Mouse (Mus musculus): ENCODE data around the gene Cacnb4. TPM values are rescaled to one million over a fixed set of nuclear protein-coding genes. Genes with fewer than 3 reads are reported as not detected.

Gene Cacnb4
- polyA plus RNA-seq, 1 experiment from 2014 or later = 0.52 TPM

DNA sequence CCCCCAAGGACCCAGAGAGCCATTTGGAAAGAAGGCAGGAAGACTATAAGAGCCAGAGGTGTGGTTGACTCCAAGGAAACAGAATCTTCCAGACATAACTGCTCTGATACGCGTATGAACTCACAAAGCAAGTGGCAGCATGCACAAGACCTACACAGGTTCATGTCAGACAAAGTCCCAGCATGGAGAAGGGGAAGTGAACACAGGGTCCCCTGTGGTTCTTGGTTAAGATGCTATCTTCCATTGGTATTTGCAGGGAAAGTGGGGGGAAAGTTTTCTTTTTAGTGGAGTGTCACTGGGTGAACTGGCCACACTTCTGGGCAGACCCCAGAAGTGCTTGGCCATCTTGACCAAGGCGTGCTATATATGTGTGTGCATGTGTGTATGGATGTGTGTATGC, 128.2 kb downstream of the Cacnb4 start:
- H3K4me1 ChIP-seq = no peaks in the 10 kb centered on the region
- DNase-seq (ENCODE audit: low spot score) = no peak
- H3K4me3 ChIP-seq = no peak overlapping the region
- no peaks in the 10 kb centered on the region for H3K36me3 ChIP-seq (replicated peaks)
- no peaks in the 10 kb centered on the region for H3K27me3 ChIP-seq (replicated peaks; ENCODE audit: low read depth, poor library complexity, severe bottlenecking)
- no peak overlapping the region for H3K27ac ChIP-seq (replicated peaks)
- H3K9me3 ChIP-seq = no peaks in the 10 kb centered on the region
- WGBS = 93% methylated on average over 3 of the region's 3 CpGs

- WGBS = 90% methylated on average over 11 of the region's 11 CpGs
- Histone ChIP-seq H3K27ac (replicated peaks) (no peak overlapping the region), H3K4me1 (no peaks in the 10 kb centered on the region), H3K27me3 (replicated peaks; ENCODE audit: low read depth, poor library complexity, severe bottlenecking) (no peaks in the 10 kb centered on the region), H3K36me3 (replicated peaks) (no peaks in the 10 kb centered on the region), H3K9me3 (no peaks in the 10 kb centered on the region), H3K4me3 (no peak overlapping the region)
- no peak for DNase-seq (ENCODE audit: low spot score)
These were observed 129.3 kb downstream of the Cacnb4 start for GRCm38 (mm10) chr2:52547331-52547730.

GRCm38 (mm10) chr2:52544527-52544926, 132.1 kb downstream of the Cacnb4 start:
- Histone ChIP-seq H3K4me1 (no peaks in the 10 kb centered on the region), H3K4me3 (no peak overlapping the region), H3K27ac (replicated peaks) (no peak overlapping the region), H3K36me3 (replicated peaks) (no peaks in the 10 kb centered on the region), H3K27me3 (replicated peaks; ENCODE audit: low read depth, poor library complexity, severe bottlenecking) (no peaks in the 10 kb centered on the region), H3K9me3 (no peaks in the 10 kb centered on the region)
- WGBS = 90% methylated on average over 2 of the region's 2 CpGs
- no peak for DNase-seq (ENCODE audit: low spot score)

DNA sequence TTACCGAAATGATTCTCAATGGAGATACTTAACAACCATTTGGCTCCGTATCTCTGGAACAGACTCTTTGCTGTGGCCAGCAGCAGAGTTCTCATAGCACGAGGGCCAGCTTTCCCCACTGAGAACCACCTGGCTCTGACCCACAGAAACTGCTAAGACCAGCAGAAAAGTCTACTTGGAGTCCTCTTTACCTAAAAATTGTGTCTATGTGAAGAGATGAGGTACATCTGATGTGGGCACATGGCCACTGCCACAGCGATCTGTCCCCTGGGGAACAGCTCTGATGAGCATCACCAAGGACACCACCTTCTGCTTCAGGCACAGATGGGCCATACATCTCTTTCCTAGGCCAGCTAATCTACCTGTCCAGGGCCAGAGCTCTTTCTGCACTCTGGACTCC, 135.6 kb downstream of the Cacnb4 start:
- Histone ChIP-seq H3K4me3 (no peak overlapping the region), H3K27me3 (replicated peaks; ENCODE audit: low read depth, poor library complexity, severe bottlenecking) (no peaks in the 10 kb centered on the region), H3K9me3 (no peaks in the 10 kb centered on the region), H3K36me3 (replicated peaks) (no peaks in the 10 kb centered on the region), H3K27ac (replicated peaks) (no peak overlapping the region), H3K4me1 (no peaks in the 10 kb centered on the region)
- DNase-seq (ENCODE audit: low spot score) = no peak
- WGBS = 91% methylated on average over 4 of the region's 4 CpGs

DNA sequence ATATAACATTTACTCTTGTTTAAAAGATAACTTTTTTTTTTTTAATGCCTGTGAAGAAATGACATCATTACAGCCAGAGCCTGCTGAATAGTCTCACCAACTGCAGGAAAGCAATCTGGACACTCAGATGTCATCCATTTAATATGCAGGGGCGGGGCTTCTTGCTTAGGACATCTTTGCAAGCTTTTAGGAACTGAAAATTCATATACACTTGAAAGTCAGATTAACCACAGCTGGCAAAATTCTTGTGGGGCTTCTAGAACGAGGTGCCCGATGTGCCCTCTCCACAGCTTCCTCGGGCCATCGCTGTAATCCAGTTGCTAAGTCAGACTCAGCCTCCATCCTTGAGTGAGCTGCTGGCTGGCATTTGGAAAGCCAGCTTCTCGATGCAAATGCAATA, 137.3 kb downstream of the Cacnb4 start:
- WGBS = 85% methylated on average over 6 of the region's 6 CpGs
- Histone ChIP-seq H3K27me3 (replicated peaks; ENCODE audit: low read depth, poor library complexity, severe bottlenecking) (no peaks in the 10 kb centered on the region), H3K4me3 (no peak overlapping the region), H3K27ac (replicated peaks) (no peak overlapping the region), H3K36me3 (replicated peaks) (no peaks in the 10 kb centered on the region), H3K4me1 (no peaks in the 10 kb centered on the region), H3K9me3 (no peaks in the 10 kb centered on the region)
- no peak for DNase-seq (ENCODE audit: low spot score)

- H3K4me1 ChIP-seq = no peaks in the 10 kb centered on the region
- no peaks in the 10 kb centered on the region for H3K9me3 ChIP-seq
- WGBS = 93% methylated on average over 3 of the region's 3 CpGs
- no peaks in the 10 kb centered on the region for H3K36me3 ChIP-seq (replicated peaks)
- H3K27ac ChIP-seq (replicated peaks) = no peak overlapping the region
- H3K27me3 ChIP-seq (replicated peaks; ENCODE audit: low read depth, poor library complexity, severe bottlenecking) = no peaks in the 10 kb centered on the region
- no peak for DNase-seq (ENCODE audit: low spot score)
- H3K4me3 ChIP-seq = no peak overlapping the region
These were observed 139.0 kb downstream of the Cacnb4 start for GRCm38 (mm10) chr2:52537645-52538044.

DNA sequence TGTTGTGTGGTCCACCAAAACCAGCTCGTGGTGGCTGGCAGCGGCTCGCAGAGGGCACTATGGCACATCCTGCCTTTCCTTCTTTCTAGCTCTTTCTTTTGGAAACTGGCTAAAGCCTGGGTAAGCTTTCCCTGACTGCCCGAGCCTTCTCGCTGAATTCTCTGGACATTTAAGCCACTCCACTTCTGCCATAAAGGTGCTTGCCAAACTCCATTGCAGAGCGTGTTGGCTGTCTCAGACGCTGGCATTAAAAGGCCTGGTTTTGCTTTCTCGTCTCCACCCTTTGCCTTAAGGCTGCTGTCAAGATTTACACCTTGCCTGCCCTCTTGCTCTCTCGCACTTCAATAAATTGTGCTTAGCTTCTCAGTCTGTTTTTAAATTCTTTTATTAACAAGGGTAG, 139.5 kb downstream of the Cacnb4 start:
- H3K4me1 ChIP-seq = no peaks in the 10 kb centered on the region
- 92% methylated on average over 9 of the region's 9 CpGs for WGBS
- no peaks in the 10 kb centered on the region for H3K36me3 ChIP-seq (replicated peaks)
- no peak overlapping the region for H3K4me3 ChIP-seq
- H3K27me3 ChIP-seq (replicated peaks; ENCODE audit: low read depth, poor library complexity, severe bottlenecking) = no peaks in the 10 kb centered on the region
- no peaks in the 10 kb centered on the region for H3K9me3 ChIP-seq
- no peak overlapping the region for H3K27ac ChIP-seq (replicated peaks)
- no peak for DNase-seq (ENCODE audit: low spot score)

GRCm38 (mm10) chr2:52536511-52536910, 140.1 kb downstream of the Cacnb4 start:
- H3K27ac ChIP-seq (replicated peaks) = no peak overlapping the region
- no peaks in the 10 kb centered on the region for H3K27me3 ChIP-seq (replicated peaks; ENCODE audit: low read depth, poor library complexity, severe bottlenecking)
- H3K4me3 ChIP-seq = no peak overlapping the region
- no peak for DNase-seq (ENCODE audit: low spot score)
- no peaks in the 10 kb centered on the region for H3K4me1 ChIP-seq
- no peaks in the 10 kb centered on the region for H3K9me3 ChIP-seq
- 90% methylated on average over 4 of the region's 4 CpGs for whole genome bisulfite sequencing
- H3K36me3 ChIP-seq (replicated peaks) = no peaks in the 10 kb centered on the region

DNA sequence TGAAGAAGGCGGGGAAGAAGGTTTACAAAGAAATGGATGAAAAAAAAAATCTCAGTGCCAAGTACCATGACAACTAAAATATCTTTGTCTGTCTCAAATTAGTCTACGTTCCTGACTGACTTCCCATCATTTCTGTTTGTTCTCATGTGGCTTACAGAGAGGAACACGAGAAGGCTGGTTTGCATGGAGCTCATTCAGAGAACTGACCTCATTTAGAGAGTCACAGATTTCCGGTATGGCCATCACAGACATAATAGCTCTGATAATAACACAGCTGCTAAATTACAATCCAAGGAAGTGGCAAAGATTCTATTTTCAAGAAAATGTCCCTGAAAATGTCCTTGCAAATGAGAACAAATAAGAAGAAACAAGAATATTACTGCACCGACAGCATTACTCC, 142.9 kb downstream of the Cacnb4 start:
- Histone ChIP-seq H3K36me3 (replicated peaks) (no peaks in the 10 kb centered on the region), H3K4me1 (no peaks in the 10 kb centered on the region), H3K9me3 (no peaks in the 10 kb centered on the region), H3K4me3 (no peak overlapping the region), H3K27me3 (replicated peaks; ENCODE audit: low read depth, poor library complexity, severe bottlenecking) (no peaks in the 10 kb centered on the region), H3K27ac (replicated peaks) (no peak overlapping the region)
- no peak for DNase-seq (ENCODE audit: low spot score)
- 81% methylated on average over 5 of the region's 5 CpGs for WGBS

DNA sequence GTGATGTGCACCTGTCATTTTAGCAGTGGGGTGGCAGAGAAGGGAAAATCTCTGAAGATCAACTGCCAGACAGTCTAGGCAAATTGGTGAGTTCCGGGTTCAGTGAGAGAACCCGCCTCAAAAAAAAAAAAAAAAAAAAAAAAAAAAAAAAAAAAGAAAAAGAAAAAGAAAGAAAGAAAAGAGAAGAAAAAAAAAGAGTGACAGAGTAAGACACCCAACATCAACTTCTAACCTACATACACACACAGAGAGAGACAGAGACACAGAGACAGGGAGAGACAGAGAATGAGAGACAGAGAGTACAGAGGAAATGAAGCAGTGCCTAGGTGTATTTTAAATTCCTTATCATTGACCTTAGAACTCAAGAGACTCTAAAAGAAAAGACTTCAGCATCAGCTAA, 146.1 kb downstream of the Cacnb4 start:
- Histone ChIP-seq H3K27me3 (replicated peaks; ENCODE audit: low read depth, poor library complexity, severe bottlenecking) (no peaks in the 10 kb centered on the region), H3K4me3 (no peak overlapping the region), H3K27ac (replicated peaks) (no peak overlapping the region), H3K4me1 (no peaks in the 10 kb centered on the region), H3K36me3 (replicated peaks) (no peaks in the 10 kb centered on the region), H3K9me3 (no peaks in the 10 kb centered on the region)
- WGBS = 78% methylated on average over 2 of the region's 2 CpGs
- no peak for DNase-seq (ENCODE audit: low spot score)

DNA sequence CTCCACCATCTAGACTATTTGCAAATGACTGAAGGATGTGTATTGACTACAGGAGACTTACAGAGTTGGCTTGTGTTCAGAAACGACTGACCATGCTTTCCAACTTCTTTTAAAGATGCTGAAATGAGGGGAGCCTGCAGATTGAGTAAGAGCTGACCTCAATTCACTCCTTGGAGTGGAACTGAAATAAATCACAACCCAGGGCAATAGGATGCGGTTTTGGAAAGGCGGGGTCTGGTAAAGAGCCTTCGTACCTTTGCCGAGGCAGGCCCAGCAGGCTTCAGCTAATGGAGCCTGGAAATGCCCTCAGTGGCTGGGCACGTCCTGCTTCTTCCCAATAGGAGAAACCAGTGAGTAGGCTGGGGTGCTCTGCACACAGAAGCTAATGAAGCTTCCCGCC, 147.4 kb downstream of the Cacnb4 start:
- WGBS = 86% methylated on average over 7 of the region's 7 CpGs
- no peaks in the 10 kb centered on the region for H3K9me3 ChIP-seq
- H3K27ac ChIP-seq (replicated peaks) = no peak overlapping the region
- H3K4me1 ChIP-seq = no peaks in the 10 kb centered on the region
- H3K27me3 ChIP-seq (replicated peaks; ENCODE audit: low read depth, poor library complexity, severe bottlenecking) = no peaks in the 10 kb centered on the region
- H3K36me3 ChIP-seq (replicated peaks) = no peaks in the 10 kb centered on the region
- DNase-seq (ENCODE audit: low spot score) = no peak
- no peak overlapping the region for H3K4me3 ChIP-seq

DNA sequence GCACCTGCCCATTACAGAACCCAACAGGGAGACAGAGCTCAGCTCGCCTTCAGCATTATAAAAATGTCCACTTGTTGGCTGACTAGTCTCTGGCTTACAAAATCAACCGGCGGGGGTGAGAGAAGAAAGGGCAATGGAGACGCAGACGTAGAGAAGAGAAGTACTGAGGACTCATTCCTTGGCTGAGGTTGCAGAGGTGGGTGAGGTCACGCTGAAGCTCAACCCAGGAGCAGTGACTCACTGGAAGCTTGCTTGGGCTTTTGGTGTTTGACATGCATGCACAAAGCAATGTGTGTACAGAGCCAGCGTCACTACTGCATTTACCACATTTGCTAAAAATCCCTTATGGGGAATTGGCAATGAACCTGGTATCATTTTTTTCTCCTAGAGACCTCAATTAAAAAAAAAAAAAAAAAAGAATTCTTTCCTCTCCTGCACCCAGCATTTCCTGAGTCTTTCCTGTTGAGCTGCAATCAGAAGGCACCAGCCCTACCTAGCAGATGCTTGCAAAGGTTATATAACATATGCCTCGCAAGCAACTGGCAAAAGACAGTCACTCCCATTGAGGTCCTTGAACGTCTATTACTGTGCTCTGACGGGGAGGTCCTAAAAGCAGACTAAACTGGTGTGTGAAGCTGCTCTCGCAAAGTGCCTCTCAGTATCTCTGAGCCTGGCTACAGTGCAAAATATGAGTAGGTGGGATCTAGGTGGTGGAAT, 150.6 kb downstream of the Cacnb4 start:
- Histone ChIP-seq H3K4me3 (no peak overlapping the region), H3K4me1 (no peaks in the 10 kb centered on the region), H3K9me3 (no peaks in the 10 kb centered on the region), H3K27me3 (replicated peaks; ENCODE audit: low read depth, poor library complexity, severe bottlenecking) (no peaks in the 10 kb centered on the region), H3K36me3 (replicated peaks) (no peaks in the 10 kb centered on the region), H3K27ac (replicated peaks) (no peak overlapping the region)
- no peak for DNase-seq (ENCODE audit: low spot score)
- WGBS = 86% methylated on average over 11 of the region's 11 CpGs

DNA sequence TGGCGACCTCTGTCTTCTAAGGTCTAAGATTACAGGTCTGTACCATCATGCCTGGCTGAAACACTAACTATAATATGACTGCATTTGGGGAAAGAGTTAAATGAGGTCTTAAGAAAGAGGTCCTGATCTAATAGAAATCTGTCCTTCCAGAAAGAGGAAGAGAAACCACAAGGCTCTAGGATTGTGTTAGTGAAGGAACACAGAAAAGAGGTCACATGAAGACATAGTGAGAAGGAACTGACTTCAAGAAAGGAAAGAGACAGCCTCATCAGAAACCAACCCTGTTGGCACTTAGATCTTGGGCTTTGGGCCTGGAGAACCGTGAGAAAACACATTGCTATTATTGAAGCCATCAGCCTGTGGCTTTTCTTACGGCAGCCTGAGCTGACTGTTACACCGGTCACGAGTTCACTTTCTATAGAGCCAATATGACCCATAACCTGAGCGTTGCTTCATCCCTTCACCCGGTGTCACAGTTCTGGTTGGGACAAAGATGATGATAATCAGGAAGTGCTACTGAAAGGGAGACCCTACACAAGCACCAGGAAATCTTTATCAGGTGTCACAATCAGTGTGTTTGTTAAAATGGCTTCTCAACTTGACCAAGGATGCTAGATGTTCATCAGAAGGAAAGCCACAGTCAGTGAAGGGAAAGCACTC, 153.4 kb downstream of the Cacnb4 start:
- no peaks in the 10 kb centered on the region for H3K4me1 ChIP-seq
- no peaks in the 10 kb centered on the region for H3K9me3 ChIP-seq
- no peaks in the 10 kb centered on the region for H3K27me3 ChIP-seq (replicated peaks; ENCODE audit: low read depth, poor library complexity, severe bottlenecking)
- H3K27ac ChIP-seq (replicated peaks) = no peak overlapping the region
- H3K4me3 ChIP-seq = no peak overlapping the region
- no peaks in the 10 kb centered on the region for H3K36me3 ChIP-seq (replicated peaks)
- 91% methylated on average over 7 of the region's 7 CpGs for WGBS
- no peak for DNase-seq (ENCODE audit: low spot score)

All from embryonic facial prominence, embryonic 10.5 days (tissue).